Mouse (Mus musculus): Measurements from ENCODE around the gene Oxct1.

The Oxct1 gene

GRCm38 (mm10) chr15:4101025-4101424, 74.8 kb downstream of the Oxct1 start:
- no peak for DNase-seq (ENCODE audit: inconsistent age in 2 of 2, low spot score in 1 of 2)

- DNase-seq (ENCODE audit: inconsistent age in 2 of 2, low spot score in 1 of 2): no peak
These were observed 78.1 kb downstream of the Oxct1 start for GRCm38 (mm10) chr15:4104319-4104718.

GRCm38 (mm10) chr15:4105498-4105897, 79.3 kb downstream of the Oxct1 start:
- DNase-seq (ENCODE audit: inconsistent age in 2 of 2, low spot score in 1 of 2): no peak

GRCm38 (mm10) chr15:4119962-4120361, 93.8 kb downstream of the Oxct1 start:
- no peak for DNase-seq (ENCODE audit: inconsistent age in 2 of 2, low spot score in 1 of 2)

GRCm38 (mm10) chr15:4124648-4125047, 98.5 kb downstream of the Oxct1 start:
- DNase-seq (ENCODE audit: inconsistent age in 2 of 2, low spot score in 1 of 2): no peak

GRCm38 (mm10) chr15:4138524-4138923, 112.3 kb downstream of the Oxct1 start:
- DNase-seq (ENCODE audit: inconsistent age in 2 of 2, low spot score in 1 of 2): no peak

GRCm38 (mm10) chr15:4139516-4139915, 113.3 kb downstream of the Oxct1 start:
- DNase-seq (ENCODE audit: inconsistent age in 2 of 2, low spot score in 1 of 2): no peak

GRCm38 (mm10) chr15:4145352-4145751, 119.2 kb downstream of the Oxct1 start:
- no peak for DNase-seq (ENCODE audit: inconsistent age in 2 of 2, low spot score in 1 of 2)

GRCm38 (mm10) chr15:4147700-4148099, 121.5 kb downstream of the Oxct1 start:
- no peak for DNase-seq (ENCODE audit: inconsistent age in 2 of 2, low spot score in 1 of 2)

- DNase-seq (ENCODE audit: inconsistent age in 2 of 2, low spot score in 1 of 2): no peak
These were observed 122.6 kb downstream of the Oxct1 start for GRCm38 (mm10) chr15:4148649-4149389.

- no peak for DNase-seq (ENCODE audit: inconsistent age in 2 of 2, low spot score in 1 of 2)
These were observed 128.5 kb downstream of the Oxct1 start for GRCm38 (mm10) chr15:4154646-4155045.

- DNase-seq (ENCODE audit: inconsistent age in 2 of 2, low spot score in 1 of 2): no peak
These were observed 141.8 kb downstream of the Oxct1 start for GRCm38 (mm10) chr15:4167946-4168345.

- peak in 1 of 2 experiments; percentile 60 for DNase-seq (ENCODE audit: inconsistent age in 2 of 2, low spot score in 1 of 2)
These were observed 145.4 kb downstream of the Oxct1 start for GRCm38 (mm10) chr15:4171600-4171999.

- DNase-seq (ENCODE audit: inconsistent age in 2 of 2, low spot score in 1 of 2): no peak
These were observed 171.7 kb downstream of the Oxct1 start for GRCm38 (mm10) chr15:4197913-4198312.
